Mouse (Mus musculus) ZHBTc4 (cell line): ENCODE data around the gene Palm.

Experiments used
- DNase-seq: peaks from one replicate; pipeline ENCODE4 v3.0.0-alpha.2; 2011; ENCODE audit warnings: low read depth, low spot score

Palm gene

DNA sequence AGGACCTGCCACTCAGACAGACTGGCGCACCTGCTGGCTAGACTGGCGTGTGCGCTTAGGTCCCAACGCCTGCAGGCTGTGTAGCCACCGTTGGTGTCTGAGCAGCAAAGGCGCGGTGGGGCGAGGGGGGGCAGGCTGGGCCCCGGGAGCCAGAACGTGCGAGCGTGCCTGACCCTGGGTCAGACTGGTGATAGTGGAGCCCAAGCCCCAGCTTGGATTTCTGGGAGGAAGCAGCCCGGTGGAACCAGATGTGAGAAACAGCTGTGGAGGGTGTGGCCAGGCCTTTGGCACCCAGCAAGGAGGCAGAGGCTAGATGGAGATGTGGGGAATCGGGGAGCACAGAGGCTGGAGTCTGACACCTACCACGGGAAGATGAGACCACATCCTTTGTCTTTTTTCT lies 4.0 kb downstream of the Palm start:
- peak; percentile 44 for DNase-seq

DNA sequence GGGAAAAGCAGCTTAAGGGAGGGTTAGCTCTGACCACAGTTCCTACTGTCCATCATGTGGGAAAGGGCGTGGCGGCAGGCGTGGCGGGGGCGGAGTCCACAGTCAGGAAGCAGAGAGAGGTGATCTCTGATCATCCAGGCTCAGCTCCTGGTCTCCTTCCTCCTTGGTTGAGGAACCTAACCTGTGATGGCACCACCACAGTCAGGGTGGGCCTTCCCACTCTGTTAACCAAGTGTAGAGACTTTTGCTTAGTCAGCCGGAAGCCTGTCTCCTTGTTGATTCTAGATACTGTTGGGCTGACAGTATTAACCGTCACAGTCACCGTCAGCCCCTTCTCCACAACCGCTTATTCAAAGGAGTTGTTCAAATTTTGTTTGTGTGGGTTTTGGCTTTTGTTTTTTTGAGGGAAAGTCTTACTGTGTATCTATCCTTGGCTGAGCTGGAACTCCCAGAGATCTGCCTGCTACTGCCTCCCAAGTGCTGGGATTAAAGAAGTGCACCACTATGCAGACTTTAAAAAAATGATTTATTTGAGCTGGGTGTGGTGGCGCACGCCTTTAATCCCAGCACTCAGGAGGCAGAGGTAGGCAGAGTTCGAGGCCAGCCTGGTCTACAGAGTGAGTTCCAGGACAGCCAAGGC lies 5.0 kb downstream of the Palm start:
- DNase-seq, result no peak

DNA sequence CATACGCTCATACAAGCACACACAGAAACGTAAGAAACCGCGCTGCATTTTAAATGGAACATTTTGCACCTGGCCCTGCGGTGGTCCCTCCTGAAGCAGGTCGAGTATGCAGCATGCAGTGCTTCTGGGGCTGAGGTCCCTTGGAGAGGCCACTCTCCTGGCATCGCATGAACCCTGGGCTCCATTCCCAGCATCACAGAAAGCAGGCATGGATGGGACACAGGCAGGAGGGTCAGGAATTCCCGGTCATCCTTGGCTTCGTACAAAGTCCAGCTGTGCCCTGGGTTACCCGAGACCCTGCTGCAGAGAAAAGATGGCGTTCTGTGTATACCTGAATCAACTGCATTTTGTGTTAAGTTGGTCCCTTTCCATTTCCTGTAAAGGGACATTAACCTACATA lies 7.1 kb downstream of the Palm start:
- no peak for DNase-seq

DNA sequence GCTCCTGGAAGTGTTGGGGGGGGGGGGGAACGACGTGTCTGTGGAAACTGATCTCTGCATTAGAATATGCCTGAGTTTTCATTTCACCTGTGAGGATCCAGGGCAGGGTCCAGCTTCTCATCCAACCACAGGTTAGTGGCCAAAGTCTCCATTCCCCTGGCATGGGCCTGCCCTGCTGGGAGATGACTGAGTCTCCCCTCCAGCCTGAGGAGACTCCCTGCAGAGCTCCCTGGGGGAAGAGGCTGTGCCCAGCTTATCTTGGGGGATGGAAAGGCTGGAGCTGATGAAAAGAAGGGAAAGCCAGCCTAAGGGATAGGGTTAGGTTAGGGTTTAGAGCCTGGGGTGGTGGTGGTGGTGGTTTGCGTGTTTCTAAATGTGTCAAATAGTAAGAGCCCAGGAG lies 8.5 kb downstream of the Palm start:
- no peak for DNase-seq

DNA sequence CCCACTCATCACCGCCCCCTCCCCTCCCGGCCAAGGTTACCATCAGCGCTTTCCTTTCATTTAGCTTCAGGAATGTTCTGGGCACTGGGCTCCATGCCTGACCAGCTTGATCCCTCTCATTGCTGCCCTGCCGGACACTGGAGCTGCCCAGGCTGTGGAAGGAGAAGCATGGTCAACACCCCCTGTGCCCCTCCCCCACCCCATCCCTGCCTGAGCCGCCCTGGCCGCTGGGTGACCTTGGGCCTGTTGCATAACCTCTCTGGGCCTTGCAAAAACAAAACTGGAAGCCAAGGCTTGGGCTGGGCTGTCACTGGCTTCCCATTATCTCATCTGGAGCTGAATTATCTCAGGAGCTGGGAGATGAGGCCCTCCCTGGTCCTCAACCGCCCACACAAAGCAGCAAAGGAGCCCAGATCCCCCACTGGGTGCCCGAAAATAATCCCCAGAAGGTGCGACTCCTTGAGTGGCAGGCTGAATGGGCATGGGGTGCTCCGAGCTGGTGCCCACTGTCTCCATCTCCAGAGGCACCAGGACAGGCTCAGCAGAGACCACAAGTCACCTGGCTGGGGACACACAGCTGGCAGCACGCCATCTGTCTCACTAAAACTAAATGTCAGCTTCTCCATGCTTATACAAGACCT lies 9.1 kb downstream of the Palm start:
- DNase-seq, result peak; percentile 59

DNA sequence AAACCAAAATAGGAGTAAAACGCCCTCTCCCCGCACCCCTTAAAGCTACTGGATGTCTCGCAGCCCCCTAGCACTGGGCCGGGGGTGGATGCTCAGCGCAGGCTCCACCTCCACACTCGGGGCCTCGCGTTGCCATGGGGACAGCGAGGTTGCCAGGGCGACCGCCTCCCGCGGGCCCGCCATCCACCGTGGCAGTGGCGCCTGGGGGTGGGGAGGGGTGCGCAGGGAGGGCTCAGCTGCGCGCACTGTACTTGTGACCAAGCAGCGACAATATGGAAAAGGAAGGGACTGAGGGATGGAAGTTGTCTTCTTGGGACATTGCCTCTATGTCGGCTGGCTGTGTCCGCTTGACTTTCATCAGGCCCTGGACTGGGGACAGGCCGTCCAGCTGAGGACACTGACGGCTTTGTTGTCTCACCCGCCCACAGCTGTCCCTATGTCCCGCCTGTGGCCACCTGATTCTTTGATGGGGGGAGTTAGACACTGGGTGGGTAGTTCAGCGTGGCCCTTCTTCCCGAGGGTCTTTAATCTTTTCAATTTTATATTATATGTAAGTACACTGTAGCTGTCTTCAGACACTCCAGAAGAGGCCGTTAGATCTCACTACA lies 10.4 kb downstream of the Palm start:
- peak; percentile 82 for DNase-seq

DNA sequence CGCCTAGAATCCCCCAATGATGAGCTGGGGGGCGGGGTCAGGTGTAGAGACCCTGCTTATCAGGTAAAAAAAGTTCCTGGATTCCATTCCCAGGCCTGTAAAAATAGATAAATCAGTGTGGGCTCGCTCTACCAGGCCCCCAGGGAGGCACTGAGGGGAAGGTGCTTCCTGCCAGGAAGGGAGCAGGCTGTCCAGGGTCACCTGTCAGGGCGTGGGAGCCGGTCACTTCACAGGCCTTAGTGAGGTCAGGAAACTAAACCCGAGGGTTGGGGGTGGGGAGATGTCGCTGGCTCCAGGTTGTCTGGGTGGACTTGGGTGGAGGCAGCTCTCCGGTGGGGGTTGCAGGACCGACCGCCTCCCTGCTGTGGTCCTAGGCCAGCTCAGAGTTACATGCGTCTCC lies 12.3 kb downstream of the Palm start:
- DNase-seq, result no peak

DNA sequence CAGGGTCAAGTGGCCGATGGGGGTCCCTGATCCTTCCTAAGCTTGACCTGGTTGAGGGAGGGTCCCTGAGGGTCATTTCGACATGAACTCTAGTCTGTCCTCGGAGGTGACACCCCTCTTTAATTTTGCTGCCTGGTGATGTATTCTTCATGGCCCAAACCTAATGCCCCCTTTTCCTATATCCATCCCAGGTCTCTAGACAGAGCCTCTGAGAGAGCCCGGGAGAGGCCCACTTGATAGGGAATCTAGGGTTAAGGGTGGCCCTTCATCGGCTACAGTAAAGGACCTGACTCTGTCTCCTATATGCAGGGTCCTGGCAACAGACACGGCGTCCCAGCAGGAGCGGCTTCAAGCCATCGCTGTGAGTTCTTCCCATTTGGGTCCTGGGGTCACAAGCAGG lies 13.0 kb downstream of the Palm start:
- DNase-seq, result no peak

DNA sequence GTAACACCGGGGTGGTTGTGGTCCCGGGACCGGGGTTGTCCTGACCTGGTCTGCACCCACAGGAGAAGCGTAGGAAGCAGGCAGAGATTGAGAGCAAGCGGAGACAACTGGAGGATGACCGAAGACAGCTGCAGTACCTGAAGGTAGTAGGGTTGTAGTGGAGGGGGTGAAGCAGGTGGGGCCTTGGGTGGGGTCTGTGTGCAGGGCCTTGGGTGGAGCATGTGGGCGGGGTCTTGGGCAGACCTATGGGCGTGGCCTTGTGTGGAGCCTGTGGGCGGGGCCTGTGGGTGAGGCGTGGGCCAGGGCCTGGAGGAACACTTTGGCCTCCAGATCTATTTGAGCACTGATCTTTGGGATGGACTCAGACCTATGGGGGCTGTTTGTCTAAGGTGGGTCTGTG lies 13.6 kb downstream of the Palm start:
- peak; percentile 76 for DNase-seq

DNA sequence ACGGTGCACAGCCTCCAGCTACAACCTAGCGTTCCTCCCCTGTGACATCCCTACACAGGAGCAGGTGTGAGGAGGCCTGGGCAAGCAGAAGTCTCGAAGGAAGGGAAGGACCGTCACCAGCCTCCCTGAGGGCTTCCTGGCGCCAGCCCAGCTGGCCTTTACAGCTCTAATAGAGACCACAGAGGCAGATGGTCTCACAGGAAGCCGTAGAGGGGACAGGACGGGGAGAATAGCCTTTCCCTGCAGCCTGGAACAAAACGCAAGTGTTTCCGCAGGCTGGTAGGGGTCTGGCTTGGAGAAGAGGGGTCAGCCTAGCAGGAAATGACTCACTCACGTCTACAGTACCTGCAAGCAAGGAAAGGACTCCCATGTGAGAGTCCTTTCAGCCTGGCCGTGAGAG lies 14.5 kb downstream of the Palm start:
- DNase-seq, result no peak

DNA sequence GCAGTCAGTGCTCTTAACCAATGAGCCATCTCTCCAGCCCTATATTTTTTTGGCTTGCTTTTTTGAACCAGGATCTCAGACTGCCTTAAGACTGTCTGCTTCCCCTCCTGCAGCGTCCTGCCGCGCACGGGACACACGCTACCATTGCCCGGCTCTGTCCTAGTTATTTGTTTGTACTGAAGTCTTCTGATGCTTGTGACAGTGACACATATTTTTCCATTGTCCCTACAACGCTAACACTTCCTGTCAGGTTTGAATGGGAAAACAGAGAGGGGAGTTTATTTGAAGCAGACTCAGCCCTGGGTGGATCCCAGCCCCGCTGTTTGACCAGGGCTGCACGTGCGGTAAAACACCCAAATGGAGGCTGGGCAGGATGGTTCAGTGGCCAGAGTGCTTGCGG lies 15.4 kb downstream of the Palm start:
- DNase-seq, result no peak

DNA sequence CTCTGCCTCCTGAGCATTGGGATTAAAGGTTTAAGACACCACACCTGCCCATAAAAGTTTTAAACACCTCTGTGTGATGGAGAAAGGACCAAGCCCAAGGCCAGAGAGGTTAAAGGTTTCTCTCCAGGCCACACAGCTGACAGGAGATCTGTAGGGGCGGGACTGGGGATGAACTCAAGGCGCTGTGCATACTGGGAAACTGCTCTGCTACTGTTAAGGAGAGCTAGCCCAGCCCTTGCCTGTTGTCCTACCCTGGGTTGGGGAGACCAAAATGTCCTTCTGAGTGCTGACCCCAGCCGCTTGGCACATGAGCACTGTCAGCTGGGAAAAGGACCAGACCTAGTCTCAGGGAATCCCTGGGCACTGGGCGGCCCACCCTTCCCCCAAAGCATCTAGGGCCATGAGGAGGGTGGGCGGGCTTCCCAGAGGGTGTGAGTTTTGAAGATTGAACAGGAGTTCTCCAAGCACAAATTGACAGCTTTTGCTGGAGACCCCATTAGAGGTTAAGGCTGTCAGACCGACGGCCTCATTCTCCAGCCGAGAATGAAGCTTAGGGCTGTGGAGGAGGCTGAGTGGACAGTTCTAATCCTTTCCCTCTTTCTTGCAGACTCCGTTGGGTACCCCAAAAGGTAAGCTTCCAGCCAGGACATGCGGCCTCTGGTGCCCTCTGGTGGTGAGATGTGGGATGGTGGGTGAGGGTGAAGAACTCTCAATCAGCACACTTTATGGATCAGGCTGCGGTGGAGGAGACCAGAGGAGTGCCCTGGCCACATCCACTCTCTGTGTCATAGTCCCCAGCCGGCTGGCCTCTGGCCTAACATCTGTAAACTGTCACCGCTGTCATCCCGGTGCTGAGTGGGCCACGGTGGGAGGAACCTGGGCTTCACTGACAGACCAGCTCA lies 18.6 kb downstream of the Palm start:
- DNase-seq, result peak; percentile 73

DNA sequence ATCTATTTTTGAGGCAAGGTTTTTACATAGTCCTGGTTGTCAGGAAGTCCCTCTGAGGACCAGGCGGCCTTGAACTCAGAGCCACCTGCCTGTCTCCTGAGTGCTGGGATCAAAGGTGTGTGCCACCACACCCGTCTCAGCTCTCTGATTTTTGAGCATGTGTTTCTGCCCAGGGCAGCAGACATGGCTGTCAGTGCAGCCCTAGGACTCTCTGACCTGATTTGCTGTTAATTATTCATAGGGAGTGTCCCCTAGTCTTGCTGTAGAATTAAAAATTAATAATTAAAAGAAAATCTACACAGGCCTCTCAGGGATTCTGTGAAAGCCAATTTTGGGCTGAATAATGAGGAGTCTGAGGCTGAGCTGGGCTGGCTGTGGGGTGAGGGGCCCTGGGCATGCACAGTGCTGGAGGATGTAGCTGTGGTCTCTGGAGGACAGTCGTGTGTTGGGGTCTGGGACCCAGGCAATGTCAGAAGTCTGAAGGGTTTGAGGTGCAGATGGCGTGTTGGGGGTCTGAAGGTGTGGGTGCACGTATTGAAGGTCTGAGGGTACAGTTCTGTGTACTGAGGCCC lies 21.0 kb downstream of the Palm start:
- DNase-seq, result no peak

DNA sequence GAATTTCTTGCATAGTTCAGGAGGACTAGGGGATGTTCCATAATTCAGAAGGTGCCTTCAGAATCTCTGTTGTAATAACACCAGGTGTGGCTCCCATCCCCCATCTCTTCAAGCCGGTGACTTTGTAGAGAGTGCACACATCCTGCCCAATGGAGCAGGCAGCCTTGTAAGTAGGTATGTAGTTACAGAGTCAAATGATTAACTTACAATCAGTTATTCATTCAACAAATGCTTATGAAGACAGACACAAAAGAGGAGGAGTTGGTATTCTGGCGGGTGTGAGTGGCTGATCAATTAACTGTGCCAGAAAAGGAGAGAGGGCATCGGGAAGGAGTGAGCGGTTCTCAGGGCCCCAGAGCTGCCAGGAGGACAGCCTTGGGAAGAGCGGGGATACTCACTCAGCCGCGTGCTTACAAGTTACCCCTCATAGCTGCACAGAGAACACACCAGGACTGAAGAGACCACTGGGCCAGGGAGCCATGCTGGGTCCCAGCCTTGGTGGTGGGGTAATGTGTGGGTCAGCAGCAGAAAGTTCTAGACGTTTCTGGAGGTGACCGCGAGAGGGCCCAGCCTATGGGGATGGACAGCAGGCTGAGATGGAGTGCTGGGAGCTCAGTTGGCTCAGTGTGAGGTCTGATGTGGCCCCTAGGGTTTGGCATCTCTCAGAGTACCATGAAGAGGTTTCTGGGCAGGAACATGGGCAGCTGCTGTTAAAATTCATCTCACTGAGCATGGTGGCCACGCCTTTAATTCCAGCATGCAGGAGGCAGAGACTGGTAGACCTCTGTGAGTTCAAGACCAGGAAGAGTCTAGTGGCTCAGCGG lies 22.5 kb downstream of the Palm start:
- no peak for DNase-seq

DNA sequence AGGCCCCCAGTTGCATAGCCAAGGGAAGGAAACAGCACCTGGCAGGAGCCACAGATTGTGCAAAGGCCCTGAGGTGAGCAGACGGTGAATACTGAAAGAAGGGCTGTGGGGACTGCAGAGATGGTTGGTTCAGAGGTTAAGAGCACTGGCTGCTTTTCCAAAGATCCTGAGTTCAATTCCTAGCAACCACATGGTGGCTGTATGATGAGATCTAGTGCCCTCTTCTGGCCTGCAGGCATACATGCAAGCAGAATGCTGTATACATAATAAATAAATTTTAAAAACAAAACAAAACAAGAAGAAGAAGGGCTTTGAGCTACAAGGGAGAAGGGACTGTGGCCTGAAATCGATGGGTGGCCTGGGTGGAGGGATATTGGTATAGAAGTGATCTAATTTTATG lies 23.7 kb downstream of the Palm start:
- no peak for DNase-seq

DNA sequence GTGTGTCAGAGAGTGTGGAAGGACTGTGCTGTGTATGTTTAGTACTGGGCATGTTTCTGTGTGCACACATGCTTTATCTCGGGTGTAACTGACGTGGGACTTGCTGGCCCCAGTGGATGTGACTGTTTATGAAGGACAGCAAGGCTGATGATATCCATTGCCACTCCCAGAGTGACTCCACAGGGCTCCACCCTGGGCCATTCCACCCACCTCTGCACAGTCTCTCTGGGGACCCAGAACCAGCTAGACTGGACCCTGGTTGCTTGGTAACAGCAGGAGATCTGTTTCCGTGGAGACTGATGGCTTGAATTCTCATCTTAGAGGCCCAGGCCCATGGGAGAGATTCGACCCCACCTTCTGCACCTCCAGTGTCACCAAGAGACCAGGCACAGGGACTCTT lies 24.9 kb downstream of the Palm start:
- no peak for DNase-seq

DNA sequence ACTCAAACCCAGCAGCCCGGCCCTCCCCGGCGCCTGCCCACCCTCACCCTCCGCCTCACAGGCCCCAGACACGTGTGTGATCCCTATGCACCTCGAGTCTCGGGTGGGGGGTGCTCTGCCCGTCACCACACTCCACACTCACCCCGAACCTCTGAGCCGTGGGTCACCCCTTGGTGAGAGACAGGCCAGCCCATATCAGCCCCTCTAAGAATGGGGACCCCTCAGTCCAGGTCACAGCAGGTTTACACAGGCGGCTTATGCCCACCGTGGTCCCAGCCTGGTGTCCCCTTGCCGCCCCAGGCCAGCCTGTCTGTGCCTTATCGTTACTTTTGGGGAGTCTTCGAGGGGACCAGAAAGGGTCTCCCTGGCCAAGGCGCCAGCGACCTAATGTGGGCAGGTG lies 26.2 kb downstream of the Palm start:
- DNase-seq, result no peak

DNA sequence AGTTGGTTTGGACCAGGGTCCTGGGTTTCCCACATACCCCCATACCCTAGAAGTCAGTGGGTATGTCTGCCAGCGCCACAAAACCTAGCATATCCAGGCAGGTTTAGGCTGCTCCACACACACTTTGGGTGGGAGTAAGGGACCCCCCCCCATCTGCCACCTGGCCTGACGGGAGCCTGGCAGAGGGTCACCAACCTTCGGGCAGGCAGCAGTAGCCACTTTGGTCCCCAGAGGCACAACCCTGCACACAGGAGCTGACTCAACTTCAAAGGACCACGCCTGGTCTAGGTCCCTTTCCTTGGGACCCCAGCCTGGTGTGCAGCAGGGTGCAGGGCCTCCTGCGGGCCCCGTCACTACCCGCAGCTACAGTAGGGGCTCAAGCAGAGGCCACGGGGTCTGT lies 26.9 kb downstream of the Palm start:
- DNase-seq, result no peak

DNA sequence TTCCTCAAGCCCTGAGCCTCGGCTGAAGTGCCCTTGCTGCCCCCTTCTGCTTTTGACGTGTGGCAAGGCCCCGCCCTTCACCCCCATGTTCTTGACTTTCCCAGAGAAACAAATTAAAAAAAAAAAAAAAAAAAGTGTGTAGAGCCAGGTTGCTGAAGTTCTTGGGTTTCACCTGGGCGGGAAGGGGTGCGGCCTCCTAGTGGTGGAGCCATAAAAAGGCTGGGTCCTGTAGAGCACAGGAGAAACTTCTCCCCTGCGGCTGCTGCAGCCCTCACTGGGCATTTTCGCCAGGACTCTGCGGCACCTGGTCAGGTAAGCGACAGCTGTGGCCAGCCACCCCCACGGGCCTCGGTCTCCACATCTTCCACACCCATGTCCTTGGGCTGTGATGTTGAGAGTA lies 27.4 kb downstream of the Palm start, which contains the start of gene Misp:
Gene Misp, plus strand, starts transcription at position 208 of the 400 bp plus-strand sequence.
- peak; percentile 39 for DNase-seq

DNA sequence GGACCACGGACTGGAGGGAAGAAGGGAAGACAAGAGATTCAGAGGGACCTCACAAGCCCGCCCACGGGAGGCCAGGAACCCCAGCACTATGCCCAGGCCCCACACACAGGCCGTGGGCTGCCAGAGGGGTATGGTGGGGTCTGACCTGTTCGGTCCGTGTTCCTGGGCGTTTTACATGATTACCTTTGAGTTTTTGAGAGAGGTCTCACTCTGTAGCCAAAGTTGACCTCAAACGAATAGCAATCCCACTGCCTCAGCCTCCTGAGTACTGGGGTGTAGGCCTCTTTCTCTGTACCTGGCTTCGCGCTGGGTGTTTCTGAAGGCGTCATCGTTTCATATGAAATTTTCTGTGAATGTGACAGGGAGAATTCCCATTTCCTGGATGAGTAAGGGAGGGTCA lies 28.4 kb downstream of the Palm start:
- DNase-seq, result no peak

DNA sequence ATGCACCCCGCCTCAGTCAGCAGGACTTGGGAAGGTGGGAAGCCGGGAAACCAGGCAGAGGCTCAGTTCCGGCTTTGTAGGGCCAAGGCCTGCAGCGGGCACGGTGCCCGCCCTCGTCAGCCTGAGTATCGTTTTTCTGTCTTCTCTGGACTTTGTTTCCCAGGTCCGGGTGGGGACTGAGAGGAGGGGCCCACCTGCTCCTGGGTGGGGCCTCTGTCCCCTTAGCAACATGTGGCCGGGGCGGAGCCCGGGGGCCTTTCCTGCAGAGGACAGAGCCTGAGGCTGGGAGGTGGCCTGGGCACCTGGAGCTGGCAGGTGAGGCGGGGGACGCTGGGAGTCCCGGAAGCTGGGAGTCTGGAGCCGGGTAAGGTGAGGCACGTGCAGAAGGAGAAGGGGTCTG lies 29.0 kb downstream of the Palm start:
- no peak for DNase-seq
